Mouse (Mus musculus): ENCODE data around the gene Psmc3ip. TPM values are rescaled to one million over a fixed set of nuclear protein-coding genes. Genes with fewer than 3 reads are reported as not detected.
A peak's percentile ranks its signal among the peaks of the same experiment; 100 is the strongest.

Psmc3ip gene
- total RNA-seq, 2 experiments from 2014 or later = 4.4 to 4.7 TPM

- Histone ChIP-seq H3K4me3 (no peak overlapping the region), H3K27ac (peak overlapping the region; percentile 94)
- DNase-seq (ENCODE audit: low spot score in 2 of 2) = peak; percentile 61 to 67
- no peak for TF ChIP-seq CTCF (conservative IDR thresholded peaks at IDR 0.05)
Measured at GRCm38 (mm10) chr11:101063676-101064327, 31.4 kb downstream of the Psmc3ip start.

GRCm38 (mm10) chr11:101062971-101063675 is 32.1 kb downstream of the Psmc3ip start:
- no peak overlapping the region for H3K4me3 ChIP-seq
- peak overlapping the region; percentile 94 for H3K27ac ChIP-seq
- TF ChIP-seq CTCF (conservative IDR thresholded peaks at IDR 0.05) = no peak
- DNase-seq (ENCODE audit: low spot score in 2 of 2) = no peak

- DNase-seq (ENCODE audit: low spot score in 2 of 2) = peak; percentile 51 to 75
- peak; percentile 26 for TF ChIP-seq CTCF (conservative IDR thresholded peaks at IDR 0.05)
Measured at GRCm38 (mm10) chr11:101062165-101062884, 32.9 kb downstream of the Psmc3ip start.

GRCm38 (mm10) chr11:101061049-101061448 is 34.2 kb downstream of the Psmc3ip start:
- Histone ChIP-seq H3K4me3 (no peak overlapping the region), H3K27ac (peak overlapping the region; percentile 94)
- TF ChIP-seq CTCF (conservative IDR thresholded peaks at IDR 0.05) = no peak; the same call in 1 of the 2 replicates
- no peak for DNase-seq (ENCODE audit: low spot score in 2 of 2)

More at GRCm38 (mm10) chr11:101062165-101062884, 32.9 kb downstream of the Psmc3ip start:
- Histone ChIP-seq H3K27ac (peak overlapping the region; percentile 94), H3K4me3 (no peak overlapping the region)

GRCm38 (mm10) chr11:101060126-101060525 is 35.1 kb downstream of the Psmc3ip start:
- no peak for TF ChIP-seq CTCF (conservative IDR thresholded peaks at IDR 0.05)
- peak; percentile 65 to 71 for DNase-seq (ENCODE audit: low spot score in 2 of 2)
- Histone ChIP-seq H3K4me3 (no peak overlapping the region), H3K27ac (peak overlapping the region; percentile 94)

GRCm38 (mm10) chr11:101059473-101059872 is 35.8 kb downstream of the Psmc3ip start:
- H3K4me3 ChIP-seq = no peak overlapping the region
- TF ChIP-seq CTCF (conservative IDR thresholded peaks at IDR 0.05) = no peak
- no peak for DNase-seq (ENCODE audit: low spot score in 2 of 2)
- H3K27ac ChIP-seq = peak overlapping the region; percentile 94

- TF ChIP-seq CTCF (conservative IDR thresholded peaks at IDR 0.05) = no peak
- H3K4me3 ChIP-seq = no peak overlapping the region
- peak overlapping the region; percentile 88 for H3K27ac ChIP-seq
- DNase-seq (ENCODE audit: low spot score in 2 of 2) = no peak
Measured at GRCm38 (mm10) chr11:101058726-101059125, 36.5 kb downstream of the Psmc3ip start.

GRCm38 (mm10) chr11:101057860-101058259 is 37.4 kb downstream of the Psmc3ip start:
- Histone ChIP-seq H3K27ac (peak overlapping the region; percentile 88), H3K4me3 (no peak overlapping the region)
- peak; percentile 79 to 89 for DNase-seq (ENCODE audit: low spot score in 2 of 2)
- peak; percentile 92 for TF ChIP-seq CTCF (conservative IDR thresholded peaks at IDR 0.05)

GRCm38 (mm10) chr11:101056885-101057284 is 38.4 kb downstream of the Psmc3ip start:
- TF ChIP-seq CTCF (conservative IDR thresholded peaks at IDR 0.05) = no peak
- no peak overlapping the region for H3K4me3 ChIP-seq
- no peak for DNase-seq (ENCODE audit: low spot score in 2 of 2)
- peak overlapping the region; percentile 88 for H3K27ac ChIP-seq

GRCm38 (mm10) chr11:101055418-101055817 is 39.8 kb downstream of the Psmc3ip start:
- peak overlapping the region; percentile 88; the same call in 1 of the 2 replicates for H3K27ac ChIP-seq
- no peak for DNase-seq (ENCODE audit: low spot score in 2 of 2)
- TF ChIP-seq CTCF (conservative IDR thresholded peaks at IDR 0.05) = no peak
- H3K4me3 ChIP-seq = no peak overlapping the region

- no peak for DNase-seq (ENCODE audit: low spot score in 2 of 2)
- TF ChIP-seq CTCF (conservative IDR thresholded peaks at IDR 0.05) = peak; percentile 71
- H3K4me3 ChIP-seq = no peak overlapping the region
- peak overlapping the region; percentile 88; the same call in 1 of the 2 replicates for H3K27ac ChIP-seq
Measured at GRCm38 (mm10) chr11:101053974-101054373, 41.3 kb downstream of the Psmc3ip start.

GRCm38 (mm10) chr11:101052751-101053473 is 42.3 kb downstream of the Psmc3ip start:
- TF ChIP-seq CTCF (conservative IDR thresholded peaks at IDR 0.05) = no peak
- no peak overlapping the region for H3K4me3 ChIP-seq
- DNase-seq (ENCODE audit: low spot score in 2 of 2) = no peak
- peak overlapping the region; percentile 84 for H3K27ac ChIP-seq
